Mouse (Mus musculus): Measurements from ENCODE around the gene Eid1.

DNA sequence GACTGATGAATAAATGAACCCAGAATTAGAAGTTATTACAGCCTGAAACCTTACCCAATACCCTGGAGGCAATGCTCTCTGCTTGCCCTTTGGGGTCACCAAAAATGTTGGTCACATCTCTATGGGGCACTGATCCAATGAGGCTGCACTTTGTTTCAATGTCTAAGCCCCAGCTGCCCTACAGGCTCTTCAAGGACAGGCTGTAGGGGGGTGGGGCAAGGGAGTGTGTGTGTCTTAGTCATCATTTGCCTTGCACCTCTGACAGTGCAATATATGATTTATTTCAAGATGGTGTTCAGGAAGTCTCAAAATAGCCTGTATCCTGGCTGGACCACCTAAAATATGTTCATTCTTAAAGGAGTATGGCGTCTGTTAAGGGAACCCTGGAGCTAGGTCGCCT lies 28.7 kb downstream of the Eid1 start:
- TF ChIP-seq CTCF (IDR thresholded peaks at IDR 0.05; ENCODE audit: extremely low read depth, insufficient read depth, insufficient read length, insufficient replicate concordance) = no peak
- no peak for TF ChIP-seq POLR2A (IDR thresholded peaks at IDR 0.05; ENCODE audit: low read depth, low read length)

Measured in spleen, adult 2 months (tissue).